Mouse (Mus musculus): Measurements from ENCODE around the gene Olfr1491. TPM values are rescaled to one million over a fixed set of nuclear protein-coding genes. Genes with fewer than 3 reads are reported as not detected.

Olfr1491 gene
- not detected for polyA plus RNA-seq (2014; fragmentation: Illumina TruSeq; extraction: RNeasy Lipid Tissue Mini Kit (QIAGEN cat#74804); ENCODE audit: low read depth, low replicate concordance)

DNA sequence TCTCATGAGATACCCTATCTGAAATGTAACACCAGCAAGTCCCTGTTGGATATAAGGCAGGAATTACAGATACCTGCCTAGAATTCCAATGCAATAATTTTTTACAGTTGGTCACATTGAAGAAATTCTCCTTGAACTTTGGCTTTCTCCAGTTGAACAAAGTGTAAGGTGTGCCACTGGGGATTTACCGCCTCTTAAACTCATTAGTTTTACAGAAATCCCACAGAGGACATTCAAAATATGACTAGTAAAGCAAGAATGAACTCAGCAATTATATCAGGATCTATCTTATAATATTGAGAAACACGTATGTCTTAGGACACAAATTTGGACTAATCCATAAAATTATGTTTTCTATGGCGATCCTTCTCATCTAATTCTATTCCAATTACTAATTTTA is at the start of gene Olfr1491:
Gene Olfr1491, plus strand, starts transcription at position 301 of the 400 bp plus-strand sequence.

DNA sequence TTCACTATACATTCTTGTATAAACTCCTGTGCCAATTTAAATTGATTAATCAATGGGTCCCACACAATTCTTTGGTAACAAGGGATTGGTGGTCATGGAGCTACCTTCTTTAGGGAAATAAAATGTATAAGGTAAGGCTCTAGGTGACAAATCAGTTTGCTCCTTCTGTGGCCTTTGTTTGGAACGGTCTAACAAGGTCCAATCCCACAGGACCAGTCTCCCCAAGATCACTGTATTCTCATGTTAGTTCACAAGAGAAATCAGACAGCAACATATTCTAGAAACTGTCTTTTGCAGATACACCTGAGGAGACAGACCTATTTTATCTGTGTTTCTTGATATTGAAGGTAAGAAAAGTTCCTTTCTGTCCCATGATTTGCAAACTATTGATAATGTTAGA is 46.3 kb upstream of the Olfr1491 start, which contains the start of gene Olfr1490:
Gene Olfr1490, plus strand, starts transcription at position 301 of the 400 bp plus-strand sequence.

DNA sequence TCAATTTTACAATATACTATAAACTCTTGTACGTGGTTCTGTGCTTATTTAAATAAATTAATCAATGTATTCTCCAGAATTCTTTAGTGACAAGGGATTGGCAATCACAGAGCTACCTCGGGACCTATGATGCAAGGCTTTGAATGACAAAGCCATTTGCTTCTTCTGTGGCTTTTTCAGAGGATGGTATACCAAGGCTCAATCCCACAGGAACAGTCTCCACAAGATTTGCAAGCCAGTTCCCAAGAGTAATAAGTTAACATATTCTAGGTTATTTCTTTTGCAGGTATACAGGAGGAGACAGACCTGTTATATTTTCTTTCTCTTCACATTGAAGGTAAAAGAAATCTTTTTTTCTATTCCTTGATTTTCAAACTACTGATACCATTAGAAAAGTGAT is 25.9 kb downstream of the Olfr1491 start, which contains the start of gene Olfr1493-ps1:
Gene Olfr1493-ps1, plus strand, starts transcription at position 301 of the 400 bp plus-strand sequence.

DNA sequence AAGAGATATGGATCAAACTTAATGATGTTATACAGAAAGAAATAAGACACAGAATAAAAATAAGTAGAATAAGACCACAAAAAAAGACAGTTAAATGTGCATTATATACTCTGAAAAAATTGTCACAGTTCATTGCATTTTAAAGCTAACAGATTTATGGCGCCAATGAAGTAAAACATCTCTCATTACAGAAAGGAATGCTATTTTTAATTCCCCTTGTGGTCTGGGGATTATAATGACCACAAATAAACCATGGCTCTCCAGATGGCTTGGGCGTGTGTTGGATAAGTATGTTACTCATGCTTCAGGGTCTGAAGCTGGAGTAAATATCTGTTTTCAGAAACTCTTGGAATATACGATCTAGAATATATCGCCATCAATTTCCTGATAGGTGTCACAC is 42.4 kb downstream of the Olfr1491 start, which contains the start of gene Olfr1494:
Gene Olfr1494, plus strand, starts transcription at position 301 of the 400 bp plus-strand sequence.

Other genes with a start within 250 kb of the Olfr1491 start
- not detected for gene Olfr1472, start 241.2 kb upstream of the Olfr1491 start, polyA plus RNA-seq (2014; fragmentation: Illumina TruSeq; extraction: RNeasy Lipid Tissue Mini Kit (QIAGEN cat#74804); ENCODE audit: low read depth, low replicate concordance)
- gene Olfr1474, start 227.7 kb upstream of the Olfr1491 start, polyA plus RNA-seq (2014; fragmentation: Illumina TruSeq; extraction: RNeasy Lipid Tissue Mini Kit (QIAGEN cat#74804); ENCODE audit: low read depth, low replicate concordance) = not detected
- not detected for gene Olfr1475, start 217.1 kb upstream of the Olfr1491 start, polyA plus RNA-seq (2014; fragmentation: Illumina TruSeq; extraction: RNeasy Lipid Tissue Mini Kit (QIAGEN cat#74804); ENCODE audit: low read depth, low replicate concordance)
- not detected for gene Olfr1477, start 196.7 kb upstream of the Olfr1491 start, polyA plus RNA-seq (2014; fragmentation: Illumina TruSeq; extraction: RNeasy Lipid Tissue Mini Kit (QIAGEN cat#74804); ENCODE audit: low read depth, low replicate concordance)
- not detected for gene Olfr1480, start 169.4 kb upstream of the Olfr1491 start, polyA plus RNA-seq (2014; fragmentation: Illumina TruSeq; extraction: RNeasy Lipid Tissue Mini Kit (QIAGEN cat#74804); ENCODE audit: low read depth, low replicate concordance)
- gene Olfr1484, start 113.8 kb upstream of the Olfr1491 start, polyA plus RNA-seq (2014; fragmentation: Illumina TruSeq; extraction: RNeasy Lipid Tissue Mini Kit (QIAGEN cat#74804); ENCODE audit: low read depth, low replicate concordance) = not detected
- not detected for gene Olfr1487, start 79.9 kb upstream of the Olfr1491 start, polyA plus RNA-seq (2014; fragmentation: Illumina TruSeq; extraction: RNeasy Lipid Tissue Mini Kit (QIAGEN cat#74804); ENCODE audit: low read depth, low replicate concordance)
- gene Olfr1489, start 65.6 kb upstream of the Olfr1491 start, polyA plus RNA-seq (2014; fragmentation: Illumina TruSeq; extraction: RNeasy Lipid Tissue Mini Kit (QIAGEN cat#74804); ENCODE audit: low read depth, low replicate concordance) = not detected
- gene Olfr1490, start 46.2 kb upstream of the Olfr1491 start, polyA plus RNA-seq (2014; fragmentation: Illumina TruSeq; extraction: RNeasy Lipid Tissue Mini Kit (QIAGEN cat#74804); ENCODE audit: low read depth, low replicate concordance) = not detected
- not detected for gene Olfr1493-ps1, start 26.0 kb downstream of the Olfr1491 start, polyA plus RNA-seq (2014; fragmentation: Illumina TruSeq; extraction: RNeasy Lipid Tissue Mini Kit (QIAGEN cat#74804); ENCODE audit: low read depth, low replicate concordance)
- not detected for gene Olfr1494, start 42.5 kb downstream of the Olfr1491 start, polyA plus RNA-seq (2014; fragmentation: Illumina TruSeq; extraction: RNeasy Lipid Tissue Mini Kit (QIAGEN cat#74804); ENCODE audit: low read depth, low replicate concordance)
- not detected for gene Olfr1495, start 67.3 kb downstream of the Olfr1491 start, polyA plus RNA-seq (2014; fragmentation: Illumina TruSeq; extraction: RNeasy Lipid Tissue Mini Kit (QIAGEN cat#74804); ENCODE audit: low read depth, low replicate concordance)
- gene Olfr1496, start 80.6 kb downstream of the Olfr1491 start, polyA plus RNA-seq (2014; fragmentation: Illumina TruSeq; extraction: RNeasy Lipid Tissue Mini Kit (QIAGEN cat#74804); ENCODE audit: low read depth, low replicate concordance) = not detected
- not detected for gene Olfr1497, start 100.9 kb downstream of the Olfr1491 start, polyA plus RNA-seq (2014; fragmentation: Illumina TruSeq; extraction: RNeasy Lipid Tissue Mini Kit (QIAGEN cat#74804); ENCODE audit: low read depth, low replicate concordance)
- not detected for gene Olfr1499, start 122.2 kb downstream of the Olfr1491 start, polyA plus RNA-seq (2014; fragmentation: Illumina TruSeq; extraction: RNeasy Lipid Tissue Mini Kit (QIAGEN cat#74804); ENCODE audit: low read depth, low replicate concordance)
- gene Olfr1500, start 133.2 kb downstream of the Olfr1491 start, polyA plus RNA-seq (2014; fragmentation: Illumina TruSeq; extraction: RNeasy Lipid Tissue Mini Kit (QIAGEN cat#74804); ENCODE audit: low read depth, low replicate concordance) = not detected
- not detected for gene Olfr1501, start 153.4 kb downstream of the Olfr1491 start, polyA plus RNA-seq (2014; fragmentation: Illumina TruSeq; extraction: RNeasy Lipid Tissue Mini Kit (QIAGEN cat#74804); ENCODE audit: low read depth, low replicate concordance)
- not detected for gene Olfr1502, start 164.5 kb downstream of the Olfr1491 start, polyA plus RNA-seq (2014; fragmentation: Illumina TruSeq; extraction: RNeasy Lipid Tissue Mini Kit (QIAGEN cat#74804); ENCODE audit: low read depth, low replicate concordance)
- gene Olfr1504, start 200.7 kb downstream of the Olfr1491 start, polyA plus RNA-seq (2014; fragmentation: Illumina TruSeq; extraction: RNeasy Lipid Tissue Mini Kit (QIAGEN cat#74804); ENCODE audit: low read depth, low replicate concordance) = not detected
- not detected for gene Olfr1505, start 216.3 kb downstream of the Olfr1491 start, polyA plus RNA-seq (2014; fragmentation: Illumina TruSeq; extraction: RNeasy Lipid Tissue Mini Kit (QIAGEN cat#74804); ENCODE audit: low read depth, low replicate concordance)

Data from adrenal gland, adult 10 weeks (tissue).